Mouse (Mus musculus): ENCODE data around the gene Acap1. TPM values are rescaled to one million over a fixed set of nuclear protein-coding genes. Genes with fewer than 3 reads are reported as not detected.
A peak's percentile ranks its signal among the peaks of the same experiment; 100 is the strongest.

The Acap1 gene
- polyA plus RNA-seq, 1 experiment from 2014 or later, result 0.60 TPM

DNA sequence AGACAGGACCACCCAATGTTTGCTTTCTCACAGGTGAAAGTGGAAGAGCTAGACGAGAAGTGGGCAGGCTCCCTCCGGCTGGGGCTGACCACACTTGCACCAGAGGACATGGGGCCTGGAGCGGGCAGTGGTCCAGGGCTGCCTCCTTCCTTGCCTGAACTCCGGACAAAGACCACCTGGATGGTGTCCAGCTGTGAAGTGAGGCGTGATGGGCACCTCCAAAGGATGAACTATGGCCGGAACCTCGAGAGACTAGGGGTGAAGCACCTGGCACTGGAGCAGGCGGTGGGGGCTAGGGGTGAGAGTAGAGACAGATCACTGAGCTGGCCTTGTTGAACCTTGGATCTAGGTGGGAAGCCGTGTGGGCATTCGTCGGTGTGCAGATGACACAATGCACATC, 13.3 kb upstream of the Acap1 start:
- DNase-seq (ENCODE audit: low spot score), result no peak
- H3K9ac ChIP-seq (replicated peaks; ENCODE audit: low read length), result no peak overlapping the region
- H3K27ac ChIP-seq (replicated peaks; ENCODE audit: low read depth, low read length), result no peak overlapping the region
- WGBS, result 94% methylated on average over 11 of the region's 11 CpGs
- no peak overlapping the region for H3K4me2 ChIP-seq (ENCODE audit: low read depth, low read length)
- no peak for ATAC-seq (replicated peaks; ENCODE audit: insufficient number of reproducible peaks, low FRiP score, low TSS enrichment, low read depth)
- H3K4me1 ChIP-seq (ENCODE audit: control insufficient read depth, insufficient read depth, low read length), result no peaks in the 10 kb centered on the region
- no peaks in the 10 kb centered on the region for H3K9me3 ChIP-seq (replicated peaks; ENCODE audit: control insufficient read depth, low read length)
- no peaks in the 10 kb centered on the region for H3K27me3 ChIP-seq (ENCODE audit: control insufficient read depth, insufficient read depth, low read length)
- H3K36me3 ChIP-seq (replicated peaks; ENCODE audit: control insufficient read depth, insufficient read depth, low read depth, low read length), result peaks cover 52% of the 10 kb centered on the region
- H3K4me3 ChIP-seq (ENCODE audit: low read depth, low read length), result no peak overlapping the region

- H3K4me3 ChIP-seq (ENCODE audit: low read depth, low read length), result no peak overlapping the region
- WGBS, result 96% methylated on average over 9 of the region's 9 CpGs
- ATAC-seq (replicated peaks; ENCODE audit: insufficient number of reproducible peaks, low FRiP score, low TSS enrichment, low read depth) (no peak), DNase-seq (ENCODE audit: low spot score) (no peak)
- no peaks in the 10 kb centered on the region for H3K27me3 ChIP-seq (ENCODE audit: control insufficient read depth, insufficient read depth, low read length)
- H3K36me3 ChIP-seq (replicated peaks; ENCODE audit: control insufficient read depth, insufficient read depth, low read depth, low read length), result peaks cover 33% of the 10 kb centered on the region
- H3K9ac ChIP-seq (replicated peaks; ENCODE audit: low read length), result no peak overlapping the region
- no peak overlapping the region for H3K27ac ChIP-seq (replicated peaks; ENCODE audit: low read depth, low read length)
- no peak overlapping the region for H3K4me2 ChIP-seq (ENCODE audit: low read depth, low read length)
- H3K9me3 ChIP-seq (replicated peaks; ENCODE audit: control insufficient read depth, low read length), result no peaks in the 10 kb centered on the region
- H3K4me1 ChIP-seq (ENCODE audit: control insufficient read depth, insufficient read depth, low read length), result peaks cover 4% of the 10 kb centered on the region; the same call in 1 of the 2 replicates
Observed at GRCm38 (mm10) chr11:69904311-69904710, 9.0 kb upstream of the Acap1 start.

DNA sequence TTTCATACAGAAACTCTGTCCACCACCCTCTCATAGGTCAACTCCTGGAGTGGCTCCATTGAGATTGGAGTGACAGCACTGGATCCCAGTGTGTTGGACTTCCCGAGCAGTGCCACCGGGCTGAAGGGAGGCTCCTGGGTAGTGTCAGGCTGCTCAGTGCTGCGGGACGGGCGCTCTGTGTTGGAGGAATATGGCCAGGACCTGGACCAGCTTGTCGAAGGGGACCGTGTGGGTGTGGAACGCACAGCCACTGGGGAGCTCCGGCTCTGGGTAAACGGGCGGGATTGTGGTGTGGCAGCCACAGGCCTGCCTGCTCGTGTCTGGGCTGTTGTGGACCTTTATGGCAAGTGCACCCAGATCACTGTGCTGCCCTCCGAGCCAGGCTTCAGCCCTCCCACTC, 7.6 kb upstream of the Acap1 start:
- Histone ChIP-seq H3K9ac (replicated peaks; ENCODE audit: low read length) (no peak overlapping the region; the same call in 1 of the 2 replicates), H3K4me1 (ENCODE audit: control insufficient read depth, insufficient read depth, low read length) (peaks cover 4% of the 10 kb centered on the region; the same call in 1 of the 2 replicates), H3K4me2 (ENCODE audit: low read depth, low read length) (peak overlapping the region; percentile 95; the same call in 1 of the 2 replicates), H3K27me3 (ENCODE audit: control insufficient read depth, insufficient read depth, low read length) (no peaks in the 10 kb centered on the region), H3K36me3 (replicated peaks; ENCODE audit: control insufficient read depth, insufficient read depth, low read depth, low read length) (peaks cover 28% of the 10 kb centered on the region), H3K4me3 (ENCODE audit: low read depth, low read length) (peak overlapping the region; percentile 92), H3K9me3 (replicated peaks; ENCODE audit: control insufficient read depth, low read length) (no peaks in the 10 kb centered on the region), H3K27ac (replicated peaks; ENCODE audit: low read depth, low read length) (no peak overlapping the region)
- 90% methylated on average over 13 of the region's 13 CpGs for WGBS
- ATAC-seq (replicated peaks; ENCODE audit: insufficient number of reproducible peaks, low FRiP score, low TSS enrichment, low read depth), result no peak
- no peak for DNase-seq (ENCODE audit: low spot score)

DNA sequence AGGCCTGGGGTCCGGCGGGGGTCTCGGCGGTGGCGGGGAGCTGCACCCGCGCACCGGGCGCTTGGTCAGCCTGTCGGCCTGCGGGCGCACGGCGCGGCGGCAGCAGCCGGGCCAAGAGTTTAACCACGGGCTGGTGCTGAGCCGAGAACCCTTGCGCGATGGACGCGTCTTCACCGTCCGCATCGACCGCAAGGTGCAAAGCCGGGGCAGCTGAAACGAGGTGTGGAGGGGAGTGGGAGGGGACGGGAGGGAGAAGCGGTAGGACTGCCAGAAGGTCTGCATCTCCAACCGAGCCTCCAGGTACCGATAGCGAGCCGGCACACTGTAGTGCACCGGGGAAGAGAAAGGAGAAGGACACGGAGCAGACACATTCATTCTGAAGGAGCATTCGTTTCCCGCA, 6.7 kb upstream of the Acap1 start:
- Histone ChIP-seq H3K4me2 (ENCODE audit: low read depth, low read length) (peak overlapping the region; percentile 95), H3K9me3 (replicated peaks; ENCODE audit: control insufficient read depth, low read length) (no peaks in the 10 kb centered on the region), H3K27me3 (ENCODE audit: control insufficient read depth, insufficient read depth, low read length) (no peaks in the 10 kb centered on the region), H3K4me1 (ENCODE audit: control insufficient read depth, insufficient read depth, low read length) (peaks cover 4% of the 10 kb centered on the region; the same call in 1 of the 2 replicates), H3K36me3 (replicated peaks; ENCODE audit: control insufficient read depth, insufficient read depth, low read depth, low read length) (peaks cover 21% of the 10 kb centered on the region), H3K9ac (replicated peaks; ENCODE audit: low read length) (peak overlapping the region; percentile 90), H3K27ac (replicated peaks; ENCODE audit: low read depth, low read length) (peak overlapping the region; percentile 82), H3K4me3 (ENCODE audit: low read depth, low read length) (peak overlapping the region; percentile 92)
- ATAC-seq (replicated peaks; ENCODE audit: insufficient number of reproducible peaks, low FRiP score, low TSS enrichment, low read depth) (no peak), DNase-seq (ENCODE audit: low spot score) (peak; percentile 24)
- under 1% methylated on average over 39 of the region's 39 CpGs for WGBS

DNA sequence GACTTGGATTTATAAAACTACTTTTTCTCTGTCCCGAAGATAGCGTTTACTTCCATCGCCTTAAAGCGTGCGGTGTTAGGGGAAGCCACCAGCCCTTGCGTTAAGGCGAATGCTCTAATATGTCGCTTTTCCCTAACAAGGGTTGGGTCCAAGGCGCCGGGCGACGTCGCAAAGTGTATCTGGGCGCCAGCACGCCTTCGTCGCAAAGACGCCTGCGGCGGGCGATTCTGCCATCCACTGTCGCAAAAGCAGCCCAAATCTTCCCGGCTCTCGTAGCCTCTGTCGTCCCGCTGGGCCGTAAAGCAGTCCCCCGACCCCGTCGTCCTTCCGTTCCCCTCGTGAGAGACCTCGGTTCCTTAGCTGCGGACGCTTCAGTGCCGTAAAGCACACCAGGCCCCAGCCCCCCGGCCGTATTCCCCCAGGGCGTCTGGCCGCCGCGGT, 6.1 kb upstream of the Acap1 start:
- Histone ChIP-seq H3K4me1 (ENCODE audit: control insufficient read depth, insufficient read depth, low read length) (peaks cover 4% of the 10 kb centered on the region; the same call in 1 of the 2 replicates), H3K27ac (replicated peaks; ENCODE audit: low read depth, low read length) (peak overlapping the region; percentile 82), H3K27me3 (ENCODE audit: control insufficient read depth, insufficient read depth, low read length) (no peaks in the 10 kb centered on the region), H3K9me3 (replicated peaks; ENCODE audit: control insufficient read depth, low read length) (no peaks in the 10 kb centered on the region), H3K36me3 (replicated peaks; ENCODE audit: control insufficient read depth, insufficient read depth, low read depth, low read length) (peaks cover 16% of the 10 kb centered on the region), H3K4me2 (ENCODE audit: low read depth, low read length) (peak overlapping the region; percentile 95), H3K9ac (replicated peaks; ENCODE audit: low read length) (peak overlapping the region; percentile 98), H3K4me3 (ENCODE audit: low read depth, low read length) (peak overlapping the region; percentile 92)
- under 1% methylated on average over 42 of the region's 42 CpGs for WGBS
- DNase-seq (ENCODE audit: low spot score), result peak; percentile 99
- ATAC-seq (replicated peaks; ENCODE audit: insufficient number of reproducible peaks, low FRiP score, low TSS enrichment, low read depth), result peak; percentile 72

DNA sequence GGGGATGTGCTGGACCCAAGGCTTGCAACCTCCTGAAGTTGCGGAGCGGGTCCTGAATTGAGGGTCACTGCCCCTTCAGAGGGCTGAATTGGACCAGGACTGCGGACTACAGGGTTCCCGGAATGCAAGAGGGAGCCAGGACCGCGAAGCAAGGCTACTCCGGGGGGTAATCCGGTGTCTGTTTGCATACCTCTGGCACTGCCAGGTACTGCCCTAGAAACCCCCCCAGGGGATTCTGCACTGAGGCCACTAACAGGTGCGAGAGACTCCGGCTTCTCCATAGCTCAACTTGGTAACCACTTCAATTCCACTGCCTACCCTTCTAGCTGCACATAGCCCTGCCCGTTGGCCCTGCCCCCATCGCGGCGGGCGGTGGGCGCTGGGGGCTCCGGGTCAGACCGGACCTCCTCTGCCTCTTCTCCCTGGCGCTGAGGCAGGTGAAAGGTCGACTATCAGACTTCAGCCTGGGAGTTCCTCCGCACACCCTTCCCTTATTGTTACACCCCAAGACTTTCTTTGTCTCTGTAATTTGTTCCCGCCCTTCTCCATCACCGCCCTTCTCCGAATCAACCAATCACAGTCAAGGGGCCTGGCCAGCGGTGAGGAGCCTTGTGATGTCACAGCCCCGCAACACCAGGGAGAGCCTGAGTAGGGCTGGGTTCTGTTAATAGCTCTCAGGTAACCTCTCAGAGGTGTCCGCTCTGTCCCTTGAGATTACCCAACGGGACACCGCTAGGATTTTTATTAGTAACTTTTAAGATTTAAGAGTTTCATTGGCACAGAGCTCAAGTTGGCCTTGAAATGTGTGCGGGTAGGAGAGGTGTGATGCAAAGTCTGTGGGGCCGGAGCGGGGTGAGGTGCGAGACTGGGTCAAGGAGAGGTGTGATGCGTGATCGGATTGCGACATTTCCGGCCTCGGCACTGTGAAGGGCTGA, 5.4 kb upstream of the Acap1 start, which contains the start of the genes 2810408A11Rik and Neurl4:
Gene 2810408A11Rik (minus strand): TSS at position 517 of the 935 bp plus-strand sequence.
Gene Neurl4 (plus strand): TSS at position 602 of the 935 bp plus-strand sequence.
- H3K9ac ChIP-seq (replicated peaks; ENCODE audit: low read length), result peak within 1 kb of the TSS; percentile 98
- under 1% methylated on average over 38 of the region's 38 CpGs for WGBS
- DNase-seq (ENCODE audit: low spot score) (peak; percentile 96), ATAC-seq (replicated peaks; ENCODE audit: insufficient number of reproducible peaks, low FRiP score, low TSS enrichment, low read depth) (peak; percentile 95)
- no peaks in the 10 kb centered on the region for H3K27me3 ChIP-seq (ENCODE audit: control insufficient read depth, insufficient read depth, low read length)
- H3K36me3 ChIP-seq (replicated peaks; ENCODE audit: control insufficient read depth, insufficient read depth, low read depth, low read length), result peaks cover 9% of the 10 kb centered on the region
- peak within 1 kb of the TSS; percentile 92 for H3K4me3 ChIP-seq (ENCODE audit: low read depth, low read length)
- peak within 1 kb of the TSS; percentile 82 for H3K27ac ChIP-seq (replicated peaks; ENCODE audit: low read depth, low read length)
- no peaks in the 10 kb centered on the region for H3K9me3 ChIP-seq (replicated peaks; ENCODE audit: control insufficient read depth, low read length)
- H3K4me1 ChIP-seq (ENCODE audit: control insufficient read depth, insufficient read depth, low read length), result peaks cover 4% of the 10 kb centered on the region; the same call in 1 of the 2 replicates
- peak within 1 kb of the TSS; percentile 95 for H3K4me2 ChIP-seq (ENCODE audit: low read depth, low read length)

DNA sequence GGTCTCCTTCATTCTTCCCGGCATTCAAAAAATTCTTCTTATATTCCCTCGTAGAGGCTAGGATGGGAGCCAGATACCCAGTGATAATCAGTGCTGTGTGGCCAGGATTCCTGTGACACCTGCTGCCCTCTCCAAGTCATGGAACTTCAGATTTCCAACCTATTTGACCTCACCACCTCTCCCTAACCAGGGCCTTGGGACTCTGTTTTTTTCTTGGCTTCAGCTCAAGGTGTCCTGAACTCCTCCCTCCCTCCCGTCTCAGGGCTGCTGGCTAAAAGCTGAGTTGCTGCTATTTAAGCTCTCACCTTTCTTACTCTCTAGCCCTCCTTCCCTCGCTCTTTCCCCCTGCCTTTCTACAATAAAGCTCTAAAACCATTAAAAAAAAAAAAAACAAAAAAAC, 4.5 kb upstream of the Acap1 start:
- Histone ChIP-seq H3K4me2 (ENCODE audit: low read depth, low read length) (peak overlapping the region; percentile 95), H3K27me3 (ENCODE audit: control insufficient read depth, insufficient read depth, low read length) (no peaks in the 10 kb centered on the region), H3K9ac (replicated peaks; ENCODE audit: low read length) (peak overlapping the region; percentile 98), H3K4me1 (ENCODE audit: control insufficient read depth, insufficient read depth, low read length) (peaks cover 4% of the 10 kb centered on the region; the same call in 1 of the 2 replicates), H3K36me3 (replicated peaks; ENCODE audit: control insufficient read depth, insufficient read depth, low read depth, low read length) (peaks cover 8% of the 10 kb centered on the region), H3K9me3 (replicated peaks; ENCODE audit: control insufficient read depth, low read length) (no peaks in the 10 kb centered on the region), H3K27ac (replicated peaks; ENCODE audit: low read depth, low read length) (no peak overlapping the region), H3K4me3 (ENCODE audit: low read depth, low read length) (peak overlapping the region; percentile 92)
- ATAC-seq (replicated peaks; ENCODE audit: insufficient number of reproducible peaks, low FRiP score, low TSS enrichment, low read depth), result no peak
- 15% methylated on average over 4 of the region's 4 CpGs for WGBS
- peak; percentile 43 for DNase-seq (ENCODE audit: low spot score)

- H3K27ac ChIP-seq (replicated peaks; ENCODE audit: low read depth, low read length), result no peak overlapping the region
- no peaks in the 10 kb centered on the region for H3K9me3 ChIP-seq (replicated peaks; ENCODE audit: control insufficient read depth, low read length)
- no peak for ATAC-seq (replicated peaks; ENCODE audit: insufficient number of reproducible peaks, low FRiP score, low TSS enrichment, low read depth)
- no peaks in the 10 kb centered on the region for H3K36me3 ChIP-seq (replicated peaks; ENCODE audit: control insufficient read depth, insufficient read depth, low read depth, low read length)
- H3K4me1 ChIP-seq (ENCODE audit: control insufficient read depth, insufficient read depth, low read length), result peaks cover 2% of the 10 kb centered on the region; the same call in 1 of the 2 replicates
- H3K27me3 ChIP-seq (ENCODE audit: control insufficient read depth, insufficient read depth, low read length), result no peaks in the 10 kb centered on the region
- WGBS, result 79% methylated on average over 5 of the region's 5 CpGs
- DNase-seq (ENCODE audit: low spot score), result no peak
- no peak overlapping the region for H3K4me2 ChIP-seq (ENCODE audit: low read depth, low read length)
- H3K4me3 ChIP-seq (ENCODE audit: low read depth, low read length), result no peak overlapping the region
- H3K9ac ChIP-seq (replicated peaks; ENCODE audit: low read length), result no peak overlapping the region
Observed at GRCm38 (mm10) chr11:69894671-69895070, 668 bp downstream of the Acap1 start.
